Mouse (Mus musculus) lung, embryonic 14.5 days (tissue): ENCODE data around the gene Slc11a1. TPM values are rescaled to one million over a fixed set of nuclear protein-coding genes. Genes with fewer than 3 reads are reported as not detected.
"Not testable (repeated sequence)": the region's sequence is repeated elsewhere in the genome, so short reads cannot be mapped to it uniquely, and the experiment has no call there.

Experiments used
- ATAC-seq: fragments of 200-750 bp; cut with Nextera tagmentation; 2 replicates; pipeline ENCODE4 v1.8.0; 2017; ENCODE audit warnings: mild to moderate bottlenecking, moderate TSS enrichment, moderate library complexity; ENCODE audit not compliant: insufficient read depth
- DNase-seq: peaks from one replicate; pipeline ENCODE4 v3.0.0-alpha.2; 2015
- H3K27ac ChIP-seq: fragments of 300-500 bp; sonication (generic); 2 replicates; pipeline ENCODE4 v1.5.1; 2014; ENCODE audit warnings: low read depth, mild to moderate bottlenecking, moderate library complexity
- H3K27me3 ChIP-seq: fragments of 300-500 bp; sonication (generic); 2 replicates; pipeline ENCODE4 v1.6.1; 2014; ENCODE audit warnings: low read length, control low read depth; ENCODE audit not compliant: insufficient read depth
- H3K36me3 ChIP-seq: fragments of 300-500 bp; sonication (generic); 2 replicates; pipeline ENCODE4 v1.6.1; 2014; ENCODE audit warnings: control low read depth; ENCODE audit not compliant: insufficient read depth
- H3K4me1 ChIP-seq: fragments of 300-500 bp; sonication (generic); 2 replicates; pipeline ENCODE4 v1.6.1; 2014; ENCODE audit warnings: antibody characterized with exemption, control low read depth; ENCODE audit not compliant: insufficient read depth
- H3K4me2 ChIP-seq: fragments of 300-500 bp; sonication (generic); 2 replicates; pipeline ENCODE4 v1.6.1; 2014; ENCODE audit warnings: mild to moderate bottlenecking
- H3K4me3 ChIP-seq: fragments of 300-500 bp; sonication (generic); 2 replicates; pipeline ENCODE4 v1.5.1; 2014; ENCODE audit warnings: low read depth, low read length
- H3K9ac ChIP-seq: fragments of 300-500 bp; sonication (generic); 2 replicates; pipeline ENCODE4 v1.6.1; 2014
- H3K9me3 ChIP-seq: fragments of 300-500 bp; sonication (generic); 2 replicates; pipeline ENCODE4 v1.6.1; 2016; ENCODE audit warnings: low read depth, low read length, control low read depth
- CTCF ChIP-seq: IDR thresholded peaks from 2 replicates; pipeline ENCODE4 v1.5.1; 2016; ENCODE audit warnings: antibody characterized with exemption, low read depth
- WGBS: fragments of 180-500 bp; shearing (Covaris S2); extraction: QIAGEN DNeasy Blood & Tissue Kit; methylation state at CpG from one replicate; pipeline ENCODE4 v1.1.7; 2014; 5-methylcytosine and 5-hydroxymethylcytosine counted together
- polyA plus RNA-seq: library from polyadenylated mRNA; unstranded; fragments of >200 nt; fragmentation: Nextera tagmentation; extraction: Ambion mirVana; gene quantifications from 2 replicates; pipeline ENCODE4 v1.2.1, GENCODE M21; 2014

Gene Slc11a1
- polyA plus RNA-seq, 1 experiment from 2014 or later, result 3.5 TPM

DNA sequence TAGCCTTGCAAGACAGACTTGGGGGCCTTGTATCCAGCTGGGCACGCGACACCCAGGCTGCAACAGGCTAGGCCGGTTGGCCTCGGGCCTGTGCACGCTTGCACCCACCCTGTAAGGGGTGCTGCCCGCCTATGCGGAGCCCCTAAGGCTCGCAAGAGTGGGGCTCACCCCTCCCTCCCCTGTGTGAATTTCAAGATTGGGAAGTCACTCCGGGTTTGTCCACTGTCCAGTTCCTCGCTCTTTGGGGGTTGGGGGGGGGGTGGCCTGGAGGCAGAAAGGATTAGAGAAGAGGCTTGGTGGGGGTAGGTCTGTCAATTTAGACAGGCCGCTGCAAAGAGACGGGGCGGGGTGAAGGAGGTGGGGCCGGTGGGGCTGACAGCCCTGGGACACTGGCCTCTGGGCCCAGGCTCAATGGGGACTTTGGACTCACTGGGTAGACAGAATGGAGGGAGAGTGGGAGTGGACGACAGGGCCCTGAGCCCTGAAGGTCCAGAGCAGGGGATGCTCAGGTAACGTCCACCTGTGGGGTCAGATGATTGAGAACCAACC is 17.5 kb downstream of the Slc11a1 start:
- peaks cover 12% of the 10 kb centered on the region for H3K4me1 ChIP-seq
- H3K27ac ChIP-seq, result peak overlapping the region; percentile 99
- peak overlapping the region; percentile 99 for H3K9ac ChIP-seq
- H3K9me3 ChIP-seq, result no peaks in the 10 kb centered on the region
- H3K36me3 ChIP-seq, result peaks cover 25% of the 10 kb centered on the region
- H3K4me2 ChIP-seq, result peak overlapping the region; percentile 98
- 2% methylated on average over 16 of the region's 16 CpGs for WGBS
- peak; percentile 13; the same call in 1 of the 2 replicates for ATAC-seq
- H3K4me3 ChIP-seq, result peak overlapping the region; percentile 88
- peak; percentile 39 for DNase-seq
- TF ChIP-seq CTCF, result no peak
- H3K27me3 ChIP-seq, result no peaks in the 10 kb centered on the region

GRCm38 (mm10) chr1:74393010-74393409 is 18.0 kb downstream of the Slc11a1 start:
- H3K27me3 ChIP-seq, result no peaks in the 10 kb centered on the region
- 39% methylated on average over 7 of the region's 7 CpGs for WGBS
- peak overlapping the region; percentile 88 for H3K4me3 ChIP-seq
- TF ChIP-seq CTCF, result no peak
- H3K9me3 ChIP-seq, result no peaks in the 10 kb centered on the region
- DNase-seq (peak; percentile 24), ATAC-seq (no peak)
- H3K36me3 ChIP-seq, result peaks cover 25% of the 10 kb centered on the region
- peak overlapping the region; percentile 98 for H3K4me2 ChIP-seq
- peaks cover 12% of the 10 kb centered on the region for H3K4me1 ChIP-seq
- peak overlapping the region; percentile 99; the same call in 1 of the 2 replicates for H3K27ac ChIP-seq
- H3K9ac ChIP-seq, result peak overlapping the region; percentile 99

- Histone ChIP-seq H3K4me1 (peaks cover 12% of the 10 kb centered on the region), H3K36me3 (peaks cover 25% of the 10 kb centered on the region), H3K27me3 (no peaks in the 10 kb centered on the region), H3K4me2 (peak overlapping the region; percentile 98), H3K9me3 (no peaks in the 10 kb centered on the region), H3K4me3 (peak overlapping the region; percentile 88; the same call in 1 of the 2 replicates), H3K27ac (no peak overlapping the region), H3K9ac (no peak overlapping the region)
- DNase-seq (no peak), ATAC-seq (no peak)
- 86% methylated on average over 9 of the region's 9 CpGs for WGBS
- no peak for TF ChIP-seq CTCF
These were observed 18.7 kb downstream of the Slc11a1 start for GRCm38 (mm10) chr1:74393697-74394096.

DNA sequence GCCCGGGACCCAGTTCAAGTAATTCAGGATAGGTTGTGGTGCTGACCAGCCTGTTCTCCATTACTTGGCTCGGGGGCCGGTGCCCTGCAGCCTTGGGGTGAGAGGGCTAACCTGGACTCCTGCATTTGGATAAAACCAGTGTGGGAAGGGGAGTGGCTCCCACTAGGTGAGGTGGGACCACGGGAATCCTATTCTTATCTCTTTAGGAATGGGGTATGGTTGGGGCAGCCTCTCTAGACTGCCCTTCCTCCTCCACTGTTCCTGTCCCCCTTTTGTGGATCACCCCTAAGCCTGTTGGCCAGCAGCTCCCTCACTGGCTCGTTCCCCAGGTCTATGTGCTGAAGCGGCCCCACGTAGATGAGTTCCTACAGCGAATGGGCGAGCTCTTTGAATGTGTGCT is 19.3 kb downstream of the Slc11a1 start:
- DNase-seq (no peak), ATAC-seq (no peak)
- 83% methylated on average over 9 of the region's 9 CpGs for WGBS
- H3K4me1 ChIP-seq, result peaks cover 12% of the 10 kb centered on the region
- H3K4me2 ChIP-seq, result no peak overlapping the region
- no peak for TF ChIP-seq CTCF
- peaks cover 25% of the 10 kb centered on the region for H3K36me3 ChIP-seq
- no peak overlapping the region for H3K27ac ChIP-seq
- no peaks in the 10 kb centered on the region for H3K27me3 ChIP-seq
- no peak overlapping the region for H3K9ac ChIP-seq
- no peak overlapping the region for H3K4me3 ChIP-seq
- no peaks in the 10 kb centered on the region for H3K9me3 ChIP-seq

GRCm38 (mm10) chr1:74394858-74395257 is 19.9 kb downstream of the Slc11a1 start:
- 91% methylated on average over 15 of the region's 15 CpGs for WGBS
- H3K36me3 ChIP-seq, result peaks cover 25% of the 10 kb centered on the region
- ATAC-seq, result no peak

DNA sequence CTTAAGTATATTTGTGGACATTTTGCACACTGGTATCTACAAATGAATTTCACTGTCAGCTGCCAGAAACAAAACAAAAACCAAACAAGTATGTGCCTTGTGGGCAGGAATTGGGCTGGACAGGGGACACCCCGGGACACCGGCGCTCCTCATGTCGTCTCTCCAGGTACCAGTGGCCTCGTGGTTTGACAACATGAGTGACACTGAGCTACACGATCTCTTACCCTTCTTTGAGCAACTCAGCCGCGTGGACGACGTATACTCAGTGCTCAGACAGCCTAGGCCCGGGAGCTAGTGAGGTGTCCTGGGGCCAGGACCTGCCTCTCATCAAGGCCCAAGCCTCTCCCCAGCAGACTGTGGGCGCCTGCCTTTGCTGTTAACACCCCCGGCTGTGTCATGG is 20.3 kb downstream of the Slc11a1 start:
- 82% methylated on average over 13 of the region's 13 CpGs for WGBS

More at GRCm38 (mm10) chr1:74394858-74395257, 19.9 kb downstream of the Slc11a1 start:
- TF ChIP-seq CTCF, result no peak
- Histone ChIP-seq H3K4me2 (no peak overlapping the region), H3K27ac (no peak overlapping the region), H3K4me3 (no peak overlapping the region), H3K9ac (no peak overlapping the region), H3K9me3 (no peaks in the 10 kb centered on the region), H3K27me3 (no peaks in the 10 kb centered on the region), H3K4me1 (peaks cover 10% of the 10 kb centered on the region)
- DNase-seq, result no peak

DNA sequence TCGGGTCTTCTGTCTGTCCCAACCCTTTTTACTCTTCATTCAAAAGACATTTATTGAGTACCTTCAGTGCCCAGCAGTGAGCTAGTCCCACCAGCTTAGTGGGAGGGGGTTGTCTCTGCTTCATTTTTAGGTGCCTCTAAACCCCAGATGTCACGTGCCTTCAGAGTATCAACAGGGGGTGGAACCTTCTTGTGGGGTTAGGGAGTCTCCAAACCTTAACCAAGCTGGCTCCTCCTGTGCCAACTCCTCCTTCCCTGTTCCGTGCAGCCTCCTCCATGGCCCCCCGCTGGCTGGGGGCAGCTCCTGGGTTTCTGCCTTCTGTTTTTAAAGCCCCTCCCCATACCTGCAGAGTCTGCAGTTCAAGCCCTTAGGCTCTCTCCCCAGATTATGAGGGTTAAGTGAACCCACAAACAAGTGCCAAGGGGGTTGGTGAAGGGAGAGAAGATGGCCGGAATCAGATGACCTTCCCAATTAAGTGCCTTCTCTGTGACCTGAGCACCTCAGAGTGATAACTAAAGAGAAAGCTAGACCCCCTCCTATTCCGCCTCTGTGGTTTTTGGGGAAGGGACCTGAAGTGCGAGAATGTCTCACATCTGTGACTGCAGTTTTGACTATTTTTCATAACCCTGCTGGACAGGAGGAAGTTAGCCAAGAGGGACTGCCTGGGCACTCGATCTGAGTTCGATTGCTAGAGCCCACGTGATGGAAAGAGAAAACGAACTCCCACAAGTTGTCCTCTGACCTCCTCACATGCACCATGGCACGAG is 21.6 kb downstream of the Slc11a1 start:
- not testable (repeated sequence) for H3K27me3 ChIP-seq, H3K9me3 ChIP-seq, H3K4me1 ChIP-seq, ATAC-seq, DNase-seq
- Histone ChIP-seq H3K4me2 (peak overlapping the region; percentile 88), H3K4me3 (peak overlapping the region; percentile 41), H3K27ac (peak overlapping the region; percentile 90), H3K9ac (peak overlapping the region; percentile 26), H3K36me3 (peaks cover 25% of the 10 kb centered on the region)
- 4% methylated on average over 11 of the region's 12 CpGs for whole genome bisulfite sequencing

More for the DNA sequence above, 20.3 kb downstream of the Slc11a1 start:
- peaks cover 6% of the 10 kb centered on the region for H3K4me1 ChIP-seq
- TF ChIP-seq CTCF, result no peak
- H3K27ac ChIP-seq, result no peak overlapping the region
- no peak overlapping the region for H3K4me2 ChIP-seq
- no peak overlapping the region for H3K9ac ChIP-seq
- H3K4me3 ChIP-seq, result no peak overlapping the region
- no peaks in the 10 kb centered on the region for H3K27me3 ChIP-seq
- peaks cover 25% of the 10 kb centered on the region for H3K36me3 ChIP-seq
- no peaks in the 10 kb centered on the region for H3K9me3 ChIP-seq
- no peak for ATAC-seq
- DNase-seq, result no peak
